Mouse (Mus musculus) 416B (cell line): ENCODE results near the gene Epor.

Experiments used
- DNase-seq: peaks from one replicate; pipeline ENCODE4 v3.0.0; 2011; ENCODE audit warnings: low read depth

Epor gene

DNA sequence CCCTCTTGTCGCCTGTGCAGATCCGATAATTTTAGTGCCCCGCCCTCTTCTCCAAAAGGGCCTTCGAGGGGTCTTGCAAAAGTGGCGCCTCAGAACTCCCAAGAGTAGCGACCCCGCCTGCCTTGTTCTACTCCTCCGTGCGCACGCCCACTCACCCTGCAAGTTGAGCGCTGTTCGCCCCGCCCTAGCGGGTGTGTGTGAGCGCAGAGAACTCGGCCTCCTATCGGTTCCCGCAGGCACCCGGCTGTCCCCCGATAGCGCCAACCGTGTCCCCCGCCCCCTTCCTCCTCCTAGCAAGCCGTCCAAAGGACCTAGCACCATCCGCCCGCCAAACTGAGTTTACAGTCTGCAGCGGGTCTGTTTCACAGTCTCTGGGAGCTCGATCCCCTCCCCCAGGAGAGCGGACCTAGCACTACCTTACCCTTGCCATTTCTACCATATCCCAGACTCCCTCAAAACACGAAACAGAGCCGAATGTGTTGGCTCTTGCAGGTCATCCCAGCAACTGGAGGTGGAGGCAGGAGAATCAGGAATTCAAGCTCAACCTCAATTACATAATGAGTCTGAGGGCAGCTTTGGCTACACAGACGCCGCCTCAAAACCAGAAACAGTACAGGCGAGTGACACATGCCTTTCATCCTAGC is 768 bp downstream of the Epor start:
- DNase-seq, result peak; percentile 85

- no peak for DNase-seq
These were observed 1.3 kb downstream of the Epor start for GRCm38 (mm10) chr9:21962010-21962409.

GRCm38 (mm10) chr9:21961366-21961980 is 1.8 kb downstream of the Epor start:
- no peak for DNase-seq

GRCm38 (mm10) chr9:21960558-21961208 is 2.6 kb downstream of the Epor start:
- no peak for DNase-seq

GRCm38 (mm10) chr9:21960135-21960534 is 3.2 kb downstream of the Epor start:
- DNase-seq, result no peak

DNA sequence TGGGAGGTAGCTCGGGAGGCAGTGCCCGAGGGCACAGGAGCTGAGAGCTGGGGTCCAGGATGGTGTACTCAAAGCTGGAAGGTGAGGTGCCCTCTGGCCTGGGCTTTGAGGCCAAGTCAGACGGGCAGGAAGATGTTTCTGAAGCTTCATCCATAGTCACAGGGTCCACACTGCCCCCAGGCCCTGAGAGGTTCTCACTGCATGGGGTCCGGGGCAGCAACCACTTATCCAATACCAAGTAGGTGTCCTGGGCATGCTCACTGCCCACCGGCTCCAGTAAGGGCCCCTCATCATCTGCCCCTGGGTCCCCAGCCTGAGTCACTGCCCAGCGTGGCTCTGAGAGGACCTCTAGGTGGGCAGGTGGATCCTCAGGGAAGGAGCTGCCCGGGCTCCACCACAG is 4.1 kb downstream of the Epor start:
- no peak for DNase-seq

DNA sequence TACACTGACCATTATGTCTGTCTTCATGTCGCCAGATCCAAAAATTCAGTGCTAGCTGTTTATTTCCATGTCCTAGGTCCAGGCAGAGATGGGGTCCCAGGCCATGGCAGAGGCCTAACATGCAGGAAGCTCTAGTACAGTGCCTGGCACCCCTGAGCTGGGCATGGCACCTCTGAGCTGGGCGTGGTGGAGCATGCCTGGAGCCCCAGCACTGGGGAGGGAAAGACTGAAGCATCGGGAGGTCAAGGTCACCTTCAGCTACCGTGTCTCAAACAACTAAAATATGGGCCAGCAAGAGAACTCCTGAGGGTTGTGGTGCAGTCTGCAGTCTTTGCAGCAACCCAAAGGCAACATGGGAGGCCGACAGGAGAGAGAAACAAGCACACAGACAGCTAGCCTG is 4.9 kb downstream of the Epor start:
- DNase-seq, result no peak

DNA sequence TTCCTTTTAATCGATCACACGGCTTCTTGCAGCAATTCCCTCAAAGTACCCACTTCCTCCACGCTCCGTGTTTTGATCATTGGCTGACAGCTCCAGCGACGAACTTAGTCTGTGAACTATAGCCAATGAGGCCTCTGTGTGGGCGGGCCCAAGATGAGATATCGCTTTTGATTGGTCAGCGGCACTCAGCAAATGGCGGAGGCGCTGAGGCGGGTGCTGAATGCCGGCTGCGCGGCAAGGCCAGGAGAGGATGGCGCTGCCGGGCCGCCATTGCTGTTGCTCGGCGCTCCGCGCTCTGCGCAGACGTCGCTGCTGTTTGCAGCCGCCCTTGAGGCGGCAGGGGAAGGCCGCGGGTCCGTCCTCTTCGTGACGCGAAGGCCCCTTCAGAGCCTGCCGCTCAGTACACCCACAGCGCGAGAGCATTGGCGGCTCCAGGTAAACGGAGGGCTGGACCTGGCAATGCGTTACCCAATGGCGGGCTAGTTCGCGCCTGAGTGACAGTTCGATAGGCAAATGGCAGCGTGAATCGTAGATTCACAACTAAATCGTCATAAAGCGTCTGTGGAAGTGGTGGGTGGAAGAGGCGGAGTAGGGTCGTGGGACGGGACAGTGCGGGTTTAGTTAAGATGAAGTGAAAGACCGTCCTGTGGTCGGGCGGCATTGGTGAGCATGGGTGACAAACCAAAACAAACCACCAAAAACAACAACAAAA is 7.6 kb downstream of the Epor start, which contains the start of gene Swsap1:
Gene Swsap1 (plus strand): TSS at position 186 of the 712 bp plus-strand sequence.
- DNase-seq, result peak; percentile 99

GRCm38 (mm10) chr9:21955225-21955569 is 8.1 kb downstream of the Epor start:
- no peak for DNase-seq

DNA sequence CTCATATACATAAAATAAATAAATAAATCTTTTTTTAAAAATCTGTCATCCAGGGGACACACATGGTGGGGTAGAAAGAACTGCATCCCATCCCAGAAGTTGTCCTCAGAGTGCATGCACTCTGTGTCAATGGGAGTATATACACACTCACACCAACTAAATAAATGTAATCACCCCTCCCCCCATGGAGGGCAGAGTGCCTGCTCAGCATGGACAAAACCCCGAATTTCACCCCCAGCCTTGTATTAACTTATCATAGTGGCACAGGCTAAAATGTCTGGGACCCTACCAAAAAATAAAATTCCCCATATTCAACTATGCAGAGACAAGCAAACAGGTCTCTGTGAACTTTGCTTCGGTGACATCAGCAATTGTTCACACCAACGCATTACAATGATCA is 8.7 kb downstream of the Epor start:
- no peak for DNase-seq

DNA sequence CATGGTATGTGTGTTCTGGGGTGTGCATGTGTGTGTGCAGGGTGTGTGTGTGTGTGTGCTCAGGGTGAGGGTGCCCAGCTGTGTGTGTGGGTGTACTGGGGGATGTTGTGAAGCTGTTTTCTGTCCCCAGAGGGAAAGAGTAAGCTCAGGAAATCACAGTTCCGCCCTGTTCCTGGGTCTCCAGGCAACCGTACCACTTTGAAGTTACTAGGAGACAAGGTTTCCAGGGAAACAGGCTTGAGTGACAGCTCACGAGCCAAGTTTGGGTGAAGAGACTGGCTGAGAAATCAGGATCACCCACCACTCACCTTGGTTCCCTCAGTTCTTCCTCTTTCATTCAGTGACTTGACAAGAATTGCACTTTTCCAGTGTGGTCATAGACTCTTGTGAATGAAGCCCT is 9.7 kb downstream of the Epor start:
- DNase-seq, result peak; percentile 11

DNA sequence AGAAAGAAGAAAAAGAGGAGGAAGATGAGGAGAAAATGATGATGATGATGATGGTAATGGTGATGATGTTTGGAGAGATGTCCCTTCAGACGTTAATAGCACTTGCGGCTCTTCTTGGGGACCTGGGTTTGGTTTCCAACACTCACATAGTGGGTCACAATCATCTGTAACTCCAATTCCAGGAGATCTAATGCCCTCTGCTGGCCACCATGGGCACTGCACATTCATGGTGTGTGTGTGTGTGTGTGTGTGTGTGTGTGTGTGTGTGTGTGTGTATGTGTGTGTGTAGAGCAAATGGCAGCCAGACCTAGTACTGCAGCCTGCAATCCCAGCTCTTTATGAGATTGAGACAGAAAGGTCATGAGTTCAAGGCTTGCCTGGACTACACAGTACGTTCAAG is 11.3 kb downstream of the Epor start:
- DNase-seq, result peak; percentile 30

DNA sequence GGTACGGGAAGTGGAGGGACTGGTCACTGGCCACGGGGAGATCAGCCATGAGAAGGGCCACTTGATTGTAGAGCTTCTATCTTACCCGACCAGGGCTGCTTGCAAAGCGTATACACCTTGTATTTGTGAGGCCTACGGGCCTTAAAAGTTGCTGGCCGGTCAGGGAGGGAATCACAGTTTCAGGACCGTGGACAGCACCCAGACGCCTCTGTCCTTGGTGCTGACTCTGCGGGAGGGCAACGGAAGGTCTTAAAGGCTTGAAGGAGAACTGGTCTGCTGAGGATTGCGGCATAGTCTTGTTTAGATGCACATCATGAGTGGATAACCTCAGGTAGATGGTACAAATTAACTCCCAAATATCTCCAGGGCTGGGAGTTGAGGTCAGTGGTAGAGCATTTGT is 13.0 kb downstream of the Epor start:
- peak; percentile 66 for DNase-seq

GRCm38 (mm10) chr9:21948790-21949189 is 14.5 kb downstream of the Epor start:
- no peak for DNase-seq

DNA sequence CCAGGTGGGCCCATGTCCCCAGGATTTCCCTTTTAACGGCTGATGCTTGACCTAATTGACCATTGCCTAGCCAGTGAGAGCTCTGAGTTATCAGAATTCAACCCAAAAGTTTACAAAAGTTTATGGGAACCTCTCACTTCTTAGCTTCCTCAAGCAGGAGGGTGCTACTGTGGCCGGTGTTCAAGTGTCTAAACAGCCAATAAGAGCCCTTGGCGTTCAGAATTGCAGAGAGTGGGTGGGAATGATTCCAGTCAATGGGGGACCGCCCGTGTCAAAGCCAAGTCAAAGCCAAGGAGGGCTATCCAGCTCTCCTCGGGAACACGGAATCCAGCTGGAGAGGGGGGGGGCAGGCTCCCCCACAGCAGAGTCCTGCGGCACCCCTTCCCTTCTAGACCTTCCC is 15.2 kb downstream of the Epor start:
- no peak for DNase-seq

- no peak for DNase-seq
These were observed 15.7 kb downstream of the Epor start for GRCm38 (mm10) chr9:21947540-21948130.

DNA sequence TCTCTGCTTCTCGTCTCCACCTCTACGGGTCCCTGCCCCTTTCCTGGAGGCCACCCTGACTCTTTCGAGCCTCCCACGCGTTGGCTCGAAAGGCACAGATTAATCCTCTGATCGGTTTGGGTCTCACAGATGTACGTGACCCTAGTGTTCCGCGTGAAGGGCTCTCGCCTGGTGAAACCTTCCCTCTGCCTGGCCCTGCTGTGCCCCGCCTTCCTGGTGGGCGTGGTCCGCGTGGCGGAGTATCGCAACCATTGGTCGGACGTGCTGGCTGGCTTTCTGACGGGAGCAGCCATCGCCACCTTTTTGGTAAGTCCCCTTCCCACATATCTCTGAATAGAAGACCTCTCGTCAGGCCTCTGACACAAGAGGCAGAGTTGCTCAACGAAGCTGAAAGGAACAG is 19.0 kb downstream of the Epor start:
- DNase-seq, result no peak

- DNase-seq, result no peak
These were observed 19.7 kb downstream of the Epor start for GRCm38 (mm10) chr9:21943638-21944037.

- DNase-seq, result no peak
These were observed 20.3 kb downstream of the Epor start for GRCm38 (mm10) chr9:21943046-21943445.

DNA sequence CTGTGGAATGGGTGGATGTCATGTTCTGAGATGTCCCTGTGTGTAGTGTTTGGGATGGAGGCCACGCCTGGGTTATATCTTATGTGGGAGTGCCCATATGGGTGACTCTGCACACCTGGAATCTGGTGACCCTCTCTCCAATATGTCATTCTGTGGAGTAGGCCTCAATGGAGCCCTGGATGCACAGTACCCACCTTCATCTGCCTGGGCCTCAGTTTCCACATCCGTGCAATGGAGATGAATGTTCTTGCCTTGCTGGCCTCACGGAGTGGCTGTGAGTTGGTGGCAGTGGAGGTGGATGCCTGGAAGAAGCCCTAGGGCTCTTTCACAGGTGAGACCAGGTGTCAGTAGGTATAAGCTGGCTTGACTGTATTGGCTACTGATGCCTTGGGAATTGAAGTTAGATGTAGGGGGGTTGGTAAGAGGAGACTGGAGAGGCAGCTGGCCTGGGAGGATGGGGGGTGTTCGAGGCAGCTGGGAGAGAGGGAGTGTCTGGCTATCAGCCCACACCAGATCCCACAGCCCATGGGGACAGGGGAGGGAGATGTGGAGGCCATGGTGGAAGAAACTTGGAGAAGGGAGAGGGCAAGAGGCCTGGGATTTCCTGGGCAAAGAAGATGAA is 25.0 kb downstream of the Epor start:
- DNase-seq, result no peak

- no peak for DNase-seq
These were observed 25.6 kb downstream of the Epor start for GRCm38 (mm10) chr9:21937711-21938175.
